Mouse (Mus musculus): ENCODE data around the gene Scimp. TPM values are rescaled to one million over a fixed set of nuclear protein-coding genes. Genes with fewer than 3 reads are reported as not detected.
"Not testable (repeated sequence)": the region's sequence is repeated elsewhere in the genome, so short reads cannot be mapped to it uniquely, and the experiment has no call there.

Gene Scimp
- total RNA-seq, 4 experiments from 2014 or later, result 0.53 TPM; not detected in 3

- no peak for DNase-seq (ENCODE audit: low spot score in 2 of 2)
Observed at GRCm38 (mm10) chr11:70811471-70812240, 730 bp downstream of the Scimp start.

GRCm38 (mm10) chr11:70811041-70811440, 1.3 kb downstream of the Scimp start:
- DNase-seq (ENCODE audit: low spot score in 2 of 2), result no peak

GRCm38 (mm10) chr11:70809011-70809410, 3.4 kb downstream of the Scimp start:
- no peak for DNase-seq (ENCODE audit: low spot score in 2 of 2)

- no peak for DNase-seq (ENCODE audit: low spot score in 2 of 2)
Observed at GRCm38 (mm10) chr11:70808101-70808500, 4.3 kb downstream of the Scimp start.

- no peak for DNase-seq (ENCODE audit: low spot score in 2 of 2)
Observed at GRCm38 (mm10) chr11:70807630-70808029, 4.8 kb downstream of the Scimp start.

- no peak for DNase-seq (ENCODE audit: low spot score in 2 of 2)
Observed at GRCm38 (mm10) chr11:70806697-70807096, 5.7 kb downstream of the Scimp start.

- DNase-seq (ENCODE audit: low spot score in 2 of 2), result no peak
Observed at GRCm38 (mm10) chr11:70805641-70806175, 6.7 kb downstream of the Scimp start.

- DNase-seq (ENCODE audit: low spot score in 2 of 2), result no peak
Observed at GRCm38 (mm10) chr11:70804395-70804794, 8.0 kb downstream of the Scimp start.

GRCm38 (mm10) chr11:70803711-70804200, 8.6 kb downstream of the Scimp start:
- DNase-seq (ENCODE audit: low spot score in 2 of 2), result no peak

GRCm38 (mm10) chr11:70802865-70803261, 9.5 kb downstream of the Scimp start:
- DNase-seq (ENCODE audit: low spot score in 2 of 2), result no peak

GRCm38 (mm10) chr11:70802208-70802864, 10.1 kb downstream of the Scimp start:
- no peak for DNase-seq (ENCODE audit: low spot score in 2 of 2)

GRCm38 (mm10) chr11:70792409-70792808, 20.0 kb downstream of the Scimp start:
- DNase-seq (ENCODE audit: low spot score in 2 of 2), result no peak

- no peak for DNase-seq (ENCODE audit: low spot score in 2 of 2)
Observed at GRCm38 (mm10) chr11:70791676-70792075, 20.7 kb downstream of the Scimp start.

GRCm38 (mm10) chr11:70790874-70791551, 21.4 kb downstream of the Scimp start:
- DNase-seq (ENCODE audit: low spot score in 2 of 2), result no peak

- no peak for DNase-seq (ENCODE audit: low spot score in 2 of 2)
Observed at GRCm38 (mm10) chr11:70790426-70790825, 22.0 kb downstream of the Scimp start.

GRCm38 (mm10) chr11:70788972-70789655, 23.3 kb downstream of the Scimp start:
- no peak for DNase-seq (ENCODE audit: low spot score in 2 of 2)

GRCm38 (mm10) chr11:70787052-70787451, 25.3 kb downstream of the Scimp start:
- DNase-seq (ENCODE audit: low spot score in 2 of 2), result no peak

- DNase-seq (ENCODE audit: low spot score in 2 of 2), result no peak
Observed at GRCm38 (mm10) chr11:70785908-70786307, 26.5 kb downstream of the Scimp start.

- DNase-seq (ENCODE audit: low spot score in 2 of 2), result not testable (repeated sequence)
Observed at GRCm38 (mm10) chr11:70778058-70778457, 34.3 kb downstream of the Scimp start.

GRCm38 (mm10) chr11:70777634-70778033, 34.8 kb downstream of the Scimp start:
- no peak for DNase-seq (ENCODE audit: low spot score in 2 of 2)
